Mouse (Mus musculus): Measurements from ENCODE around the gene Adarb2. TPM values are rescaled to one million over a fixed set of nuclear protein-coding genes. Genes with fewer than 3 reads are reported as not detected.

Adarb2 gene
- polyA plus RNA-seq, 1 experiment from 2014 or later = 6.9 TPM

DNA sequence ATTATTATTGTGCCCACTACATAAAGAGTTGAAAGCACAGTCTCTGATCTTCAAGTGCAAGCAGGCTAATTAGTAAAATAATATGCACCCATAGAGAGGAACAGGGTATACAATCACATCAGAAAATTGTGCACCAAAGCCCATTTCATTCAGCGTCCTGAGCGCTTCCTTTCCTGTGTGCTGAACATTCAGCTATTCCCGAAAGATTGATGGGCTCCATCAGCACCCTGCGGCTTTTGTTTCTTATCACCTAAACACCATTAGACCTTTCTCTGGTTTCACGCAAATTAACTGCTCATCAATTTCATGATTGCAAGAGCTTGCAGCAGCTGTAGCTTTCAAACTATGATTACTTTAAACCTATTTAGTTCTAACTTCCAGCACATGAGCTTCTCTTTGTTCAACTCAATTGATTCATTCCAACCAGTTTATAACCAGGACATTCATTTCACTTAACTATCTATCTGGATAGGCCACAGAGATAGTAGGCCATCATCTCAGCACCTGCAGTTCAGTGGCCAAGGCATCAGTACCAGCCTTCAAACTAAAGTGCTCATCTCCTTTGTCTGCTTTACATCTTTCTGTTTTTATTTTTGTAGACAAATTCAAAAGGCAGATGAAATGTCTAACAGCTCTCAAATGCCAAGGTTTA, 45.5 kb downstream of the Adarb2 start:
- H3K27me3 ChIP-seq (replicated peaks; ENCODE audit: control insufficient read depth, insufficient read depth, low read length) = no peaks in the 10 kb centered on the region
- H3K27ac ChIP-seq (ENCODE audit: low read depth, low read length) = no peak overlapping the region
- 54% methylated on average over 5 of the region's 5 CpGs for WGBS
- no peaks in the 10 kb centered on the region for H3K4me1 ChIP-seq (ENCODE audit: control insufficient read depth, insufficient read depth, low read length)
- no peak overlapping the region for H3K4me3 ChIP-seq (ENCODE audit: low read depth, low read length)
- ATAC-seq (no peak), DNase-seq (ENCODE audit: low spot score) (no peak)
- H3K4me2 ChIP-seq (ENCODE audit: low read length) = no peak overlapping the region
- no peaks in the 10 kb centered on the region for H3K9me3 ChIP-seq (replicated peaks; ENCODE audit: control insufficient read depth, low read length)
- no peaks in the 10 kb centered on the region for H3K36me3 ChIP-seq (ENCODE audit: control insufficient read depth, insufficient read depth, low read length)
- no peak overlapping the region for H3K9ac ChIP-seq (ENCODE audit: low read length)

DNA sequence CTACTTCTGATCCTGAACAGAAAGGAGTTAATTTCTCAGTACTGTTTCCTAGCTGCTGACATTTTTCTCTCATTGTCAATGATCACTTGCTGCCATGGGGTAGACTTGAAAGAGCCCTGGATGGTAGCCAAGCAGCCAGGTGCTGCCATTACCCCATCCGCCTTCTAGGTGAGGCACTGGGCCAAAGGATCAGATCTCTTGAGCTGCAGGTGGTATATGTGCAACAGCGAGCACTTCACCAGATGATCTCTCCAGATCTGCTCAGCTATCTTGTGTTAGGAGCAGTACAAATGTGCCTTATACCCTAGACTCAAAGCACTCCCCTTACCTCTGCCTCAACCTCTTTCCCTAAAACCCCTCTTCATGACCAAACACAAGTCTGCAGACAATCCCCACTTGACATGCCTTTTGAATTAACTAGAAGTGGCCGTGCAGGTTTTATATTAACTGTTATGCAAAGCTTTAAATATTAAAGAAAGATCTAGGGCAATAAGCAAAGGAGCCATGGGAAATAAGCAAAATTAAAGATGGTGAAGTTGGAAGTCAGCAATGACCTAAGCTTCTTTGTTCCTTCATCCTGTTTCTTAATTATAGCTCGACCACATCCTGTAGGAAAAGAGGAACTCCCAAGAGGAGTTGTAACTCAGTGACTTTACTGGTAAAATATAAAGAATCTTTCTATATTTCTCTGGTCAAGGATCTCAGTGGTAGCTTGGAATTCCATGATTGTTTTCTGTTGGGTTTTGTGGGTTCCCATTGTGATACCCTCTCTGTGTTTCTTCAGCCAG, 69.7 kb downstream of the Adarb2 start:
- peak; percentile 10 for DNase-seq (ENCODE audit: low spot score)
- no peak for ATAC-seq
- WGBS = 72% methylated on average over 4 of the region's 4 CpGs
- Histone ChIP-seq H3K4me3 (ENCODE audit: low read depth, low read length) (no peak overlapping the region), H3K27me3 (replicated peaks; ENCODE audit: control insufficient read depth, insufficient read depth, low read length) (no peaks in the 10 kb centered on the region), H3K9me3 (replicated peaks; ENCODE audit: control insufficient read depth, low read length) (no peaks in the 10 kb centered on the region), H3K36me3 (ENCODE audit: control insufficient read depth, insufficient read depth, low read length) (no peaks in the 10 kb centered on the region), H3K4me2 (ENCODE audit: low read length) (no peak overlapping the region), H3K9ac (ENCODE audit: low read length) (no peak overlapping the region), H3K27ac (ENCODE audit: low read depth, low read length) (no peak overlapping the region), H3K4me1 (ENCODE audit: control insufficient read depth, insufficient read depth, low read length) (no peaks in the 10 kb centered on the region)

DNA sequence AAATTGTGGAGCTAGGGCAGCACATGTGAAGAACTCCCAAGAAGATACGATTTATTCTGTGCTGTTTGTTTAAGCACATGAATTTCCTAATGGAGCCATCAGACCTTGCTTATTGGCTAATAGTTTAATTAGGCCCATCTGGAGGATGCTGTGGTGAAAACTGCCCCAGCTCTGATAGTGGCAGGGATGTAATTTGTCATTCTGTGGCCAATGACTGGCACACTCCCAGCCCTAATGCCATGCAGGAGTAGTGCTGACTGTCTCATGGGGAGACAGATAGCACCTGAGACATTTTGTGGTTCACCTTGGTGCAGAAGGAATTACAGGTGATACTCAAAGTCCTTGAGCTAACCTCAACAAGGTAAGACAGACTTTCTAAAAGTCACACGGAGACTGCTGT, 80.5 kb downstream of the Adarb2 start:
- 86% methylated on average over 2 of the region's 2 CpGs for WGBS
- DNase-seq (ENCODE audit: low spot score) (no peak), ATAC-seq (no peak)
- no peaks in the 10 kb centered on the region for H3K9me3 ChIP-seq (replicated peaks; ENCODE audit: control insufficient read depth, low read length)
- no peaks in the 10 kb centered on the region for H3K36me3 ChIP-seq (ENCODE audit: control insufficient read depth, insufficient read depth, low read length)
- H3K4me1 ChIP-seq (ENCODE audit: control insufficient read depth, insufficient read depth, low read length) = no peaks in the 10 kb centered on the region
- no peak overlapping the region for H3K4me2 ChIP-seq (ENCODE audit: low read length)
- no peak overlapping the region for H3K27ac ChIP-seq (ENCODE audit: low read depth, low read length)
- no peak overlapping the region for H3K4me3 ChIP-seq (ENCODE audit: low read depth, low read length)
- H3K9ac ChIP-seq (ENCODE audit: low read length) = no peak overlapping the region
- H3K27me3 ChIP-seq (replicated peaks; ENCODE audit: control insufficient read depth, insufficient read depth, low read length) = no peaks in the 10 kb centered on the region

- ATAC-seq (no peak), DNase-seq (ENCODE audit: low spot score) (peak; percentile 16)
- Histone ChIP-seq H3K4me3 (ENCODE audit: low read depth, low read length) (no peak overlapping the region), H3K9ac (ENCODE audit: low read length) (no peak overlapping the region), H3K27ac (ENCODE audit: low read depth, low read length) (no peak overlapping the region), H3K36me3 (ENCODE audit: control insufficient read depth, insufficient read depth, low read length) (no peaks in the 10 kb centered on the region), H3K27me3 (replicated peaks; ENCODE audit: control insufficient read depth, insufficient read depth, low read length) (no peaks in the 10 kb centered on the region), H3K9me3 (replicated peaks; ENCODE audit: control insufficient read depth, low read length) (no peaks in the 10 kb centered on the region), H3K4me1 (ENCODE audit: control insufficient read depth, insufficient read depth, low read length) (no peaks in the 10 kb centered on the region), H3K4me2 (ENCODE audit: low read length) (no peak overlapping the region)
- 47% methylated on average over 5 of the region's 5 CpGs for WGBS
These were observed 113.9 kb downstream of the Adarb2 start for GRCm38 (mm10) chr13:8316347-8317141.

- Histone ChIP-seq H3K36me3 (ENCODE audit: control insufficient read depth, insufficient read depth, low read length) (no peaks in the 10 kb centered on the region), H3K4me2 (ENCODE audit: low read length) (peak overlapping the region; percentile 16; the same call in 1 of the 2 replicates)
These were observed 131.2 kb downstream of the Adarb2 start for GRCm38 (mm10) chr13:8333589-8334455.

GRCm38 (mm10) chr13:8334580-8334979, 131.9 kb downstream of the Adarb2 start:
- no peak overlapping the region for H3K9ac ChIP-seq (ENCODE audit: low read length)
- no peak overlapping the region for H3K27ac ChIP-seq (ENCODE audit: low read depth, low read length)
- H3K27me3 ChIP-seq (replicated peaks; ENCODE audit: control insufficient read depth, insufficient read depth, low read length) = no peaks in the 10 kb centered on the region
- peaks cover 19% of the 10 kb centered on the region for H3K4me1 ChIP-seq (ENCODE audit: control insufficient read depth, insufficient read depth, low read length)
- DNase-seq (ENCODE audit: low spot score) = peak; percentile 10
- H3K4me3 ChIP-seq (ENCODE audit: low read depth, low read length) = no peak overlapping the region
- H3K9me3 ChIP-seq (replicated peaks; ENCODE audit: control insufficient read depth, low read length) = no peaks in the 10 kb centered on the region
- WGBS = 26% methylated on average over 4 of the region's 4 CpGs
- no peak for ATAC-seq
- H3K36me3 ChIP-seq (ENCODE audit: control insufficient read depth, insufficient read depth, low read length) = no peaks in the 10 kb centered on the region
- H3K4me2 ChIP-seq (ENCODE audit: low read length) = no peak overlapping the region

More at GRCm38 (mm10) chr13:8333589-8334455, 131.2 kb downstream of the Adarb2 start:
- DNase-seq (ENCODE audit: low spot score) (peak; percentile 63), ATAC-seq (peak; percentile 80)
- Histone ChIP-seq H3K4me3 (ENCODE audit: low read depth, low read length) (no peak overlapping the region), H3K9ac (ENCODE audit: low read length) (no peak overlapping the region), H3K4me1 (ENCODE audit: control insufficient read depth, insufficient read depth, low read length) (peaks cover 19% of the 10 kb centered on the region), H3K9me3 (replicated peaks; ENCODE audit: control insufficient read depth, low read length) (no peaks in the 10 kb centered on the region), H3K27me3 (replicated peaks; ENCODE audit: control insufficient read depth, insufficient read depth, low read length) (no peaks in the 10 kb centered on the region), H3K27ac (ENCODE audit: low read depth, low read length) (no peak overlapping the region; the same call in 1 of the 2 replicates)
- WGBS = 9% methylated on average over 7 of the region's 7 CpGs

GRCm38 (mm10) chr13:8341086-8341807, 138.6 kb downstream of the Adarb2 start:
- no peak overlapping the region for H3K27ac ChIP-seq (ENCODE audit: low read depth, low read length)
- no peaks in the 10 kb centered on the region for H3K27me3 ChIP-seq (replicated peaks; ENCODE audit: control insufficient read depth, insufficient read depth, low read length)
- no peaks in the 10 kb centered on the region for H3K36me3 ChIP-seq (ENCODE audit: control insufficient read depth, insufficient read depth, low read length)
- H3K4me2 ChIP-seq (ENCODE audit: low read length) = no peak overlapping the region
- H3K4me3 ChIP-seq (ENCODE audit: low read depth, low read length) = no peak overlapping the region
- H3K4me1 ChIP-seq (ENCODE audit: control insufficient read depth, insufficient read depth, low read length) = no peaks in the 10 kb centered on the region
- H3K9ac ChIP-seq (ENCODE audit: low read length) = no peak overlapping the region
- 76% methylated on average over 5 of the region's 5 CpGs for WGBS
- peak; percentile 8 for DNase-seq (ENCODE audit: low spot score)
- no peak for ATAC-seq
- no peaks in the 10 kb centered on the region for H3K9me3 ChIP-seq (replicated peaks; ENCODE audit: control insufficient read depth, low read length)

GRCm38 (mm10) chr13:8347147-8347546, 144.5 kb downstream of the Adarb2 start:
- Histone ChIP-seq H3K36me3 (ENCODE audit: control insufficient read depth, insufficient read depth, low read length) (no peaks in the 10 kb centered on the region), H3K27ac (ENCODE audit: low read depth, low read length) (no peak overlapping the region), H3K4me3 (ENCODE audit: low read depth, low read length) (no peak overlapping the region), H3K4me1 (ENCODE audit: control insufficient read depth, insufficient read depth, low read length) (no peaks in the 10 kb centered on the region), H3K9ac (ENCODE audit: low read length) (no peak overlapping the region), H3K9me3 (replicated peaks; ENCODE audit: control insufficient read depth, low read length) (no peaks in the 10 kb centered on the region), H3K27me3 (replicated peaks; ENCODE audit: control insufficient read depth, insufficient read depth, low read length) (no peaks in the 10 kb centered on the region), H3K4me2 (ENCODE audit: low read length) (no peak overlapping the region)
- ATAC-seq = no peak
- WGBS = 82% methylated on average over 7 of the region's 7 CpGs
- DNase-seq (ENCODE audit: low spot score) = no peak
